Mouse (Mus musculus): ENCODE measurements around the gene Mapk14. TPM values are rescaled to one million over a fixed set of nuclear protein-coding genes. Genes with fewer than 3 reads are reported as not detected.
"Not testable (repeated sequence)": the region's sequence is repeated elsewhere in the genome, so short reads cannot be mapped to it uniquely, and the experiment has no call there.

Gene Mapk14
- polyA plus RNA-seq, 1 experiment from 2014 or later = 24.5 TPM

GRCm38 (mm10) chr17:28717535-28717934 is 26.4 kb downstream of the Mapk14 start:
- TF ChIP-seq CTCF (IDR thresholded peaks at IDR 0.05; ENCODE audit: low read depth) = no peak
- no peak for TF ChIP-seq EP300 (IDR thresholded peaks at IDR 0.05; ENCODE audit: low read depth)
- peaks cover 69% of the 10 kb centered on the region for H3K36me3 ChIP-seq (replicated peaks; ENCODE audit: insufficient read depth, low read length)
- H3K4me3 ChIP-seq (ENCODE audit: low read depth, low read length) = no peak overlapping the region
- H3K4me2 ChIP-seq (ENCODE audit: low read depth, low read length) = no peak overlapping the region
- no peak for ATAC-seq
- DNase-seq = no peak
- H3K27me3 ChIP-seq (ENCODE audit: insufficient read depth, low read length) = no peaks in the 10 kb centered on the region
- H3K27ac ChIP-seq (ENCODE audit: low read depth) = no peak overlapping the region
- no peaks in the 10 kb centered on the region for H3K9me3 ChIP-seq (ENCODE audit: low read length)
- WGBS (ENCODE audit: insufficient replicate concordance) = 81% methylated on average over 3 of the region's 3 CpGs
- H3K9ac ChIP-seq (replicated peaks) = no peak overlapping the region
- no peaks in the 10 kb centered on the region for H3K4me1 ChIP-seq (ENCODE audit: insufficient read depth)

- DNase-seq (no peak), ATAC-seq (no peak)
- TF ChIP-seq CTCF (IDR thresholded peaks at IDR 0.05; ENCODE audit: low read depth) = no peak
- TF ChIP-seq EP300 (IDR thresholded peaks at IDR 0.05; ENCODE audit: low read depth) = no peak
- no peak within 1 kb of the TSS for H3K9ac ChIP-seq (replicated peaks)
- H3K9me3 ChIP-seq (ENCODE audit: low read length) = no peaks in the 10 kb centered on the region
- H3K27ac ChIP-seq (ENCODE audit: low read depth) = no peak within 1 kb of the TSS
- no peak within 1 kb of the TSS for H3K4me3 ChIP-seq (ENCODE audit: low read depth, low read length)
- no peaks in the 10 kb centered on the region for H3K27me3 ChIP-seq (ENCODE audit: insufficient read depth, low read length)
- peaks cover 78% of the 10 kb centered on the region for H3K36me3 ChIP-seq (replicated peaks; ENCODE audit: insufficient read depth, low read length)
- no peaks in the 10 kb centered on the region for H3K4me1 ChIP-seq (ENCODE audit: insufficient read depth)
- no peak within 1 kb of the TSS for H3K4me2 ChIP-seq (ENCODE audit: low read depth, low read length)
- 82% methylated on average over 4 of the region's 4 CpGs for WGBS (ENCODE audit: insufficient replicate concordance)
Observed at GRCm38 (mm10) chr17:28725783-28726182, 34.7 kb downstream of the Mapk14 start, which contains the start of gene AC170998.1. Gene AC170998.1 (plus strand): TSS chr17:28726083.

GRCm38 (mm10) chr17:28727511-28727910 is 36.4 kb downstream of the Mapk14 start:
- H3K36me3 ChIP-seq (replicated peaks; ENCODE audit: insufficient read depth, low read length) = peaks cover 82% of the 10 kb centered on the region

GRCm38 (mm10) chr17:28735317-28736105 is 44.4 kb downstream of the Mapk14 start:
- peak overlapping the region; percentile 44; the same call in 1 of the 2 replicates for H3K27ac ChIP-seq (ENCODE audit: low read depth)
- H3K9ac ChIP-seq (replicated peaks) = no peak overlapping the region
- TF ChIP-seq CTCF (IDR thresholded peaks at IDR 0.05; ENCODE audit: low read depth) (no peak), EP300 (IDR thresholded peaks at IDR 0.05; ENCODE audit: low read depth) (no peak)
- peaks cover 66% of the 10 kb centered on the region for H3K36me3 ChIP-seq (replicated peaks; ENCODE audit: insufficient read depth, low read length)
- no peak overlapping the region for H3K4me3 ChIP-seq (ENCODE audit: low read depth, low read length)
- 60% methylated on average over 6 of the region's 6 CpGs for WGBS (ENCODE audit: insufficient replicate concordance)
- ATAC-seq (no peak), DNase-seq (no peak)
- no peaks in the 10 kb centered on the region for H3K9me3 ChIP-seq (ENCODE audit: low read length)
- H3K4me2 ChIP-seq (ENCODE audit: low read depth, low read length) = no peak overlapping the region
- H3K4me1 ChIP-seq (ENCODE audit: insufficient read depth) = no peaks in the 10 kb centered on the region
- no peaks in the 10 kb centered on the region for H3K27me3 ChIP-seq (ENCODE audit: insufficient read depth, low read length)

More at GRCm38 (mm10) chr17:28727511-28727910, 36.4 kb downstream of the Mapk14 start:
- H3K9ac ChIP-seq (replicated peaks); H3K9me3 ChIP-seq (ENCODE audit: low read length); H3K4me1 ChIP-seq (ENCODE audit: insufficient read depth); H3K4me3 ChIP-seq (ENCODE audit: low read depth, low read length); H3K27me3 ChIP-seq (ENCODE audit: insufficient read depth, low read length); DNase-seq; H3K4me2 ChIP-seq (ENCODE audit: low read depth, low read length); ATAC-seq; H3K27ac ChIP-seq (ENCODE audit: low read depth): not testable (repeated sequence)
- WGBS (ENCODE audit: insufficient replicate concordance) = 92% methylated on average over 11 of the region's 11 CpGs

GRCm38 (mm10) chr17:28736486-28736885 is 45.4 kb downstream of the Mapk14 start:
- 66% methylated on average over 4 of the region's 4 CpGs for WGBS (ENCODE audit: insufficient replicate concordance)
- Histone ChIP-seq H3K4me2 (ENCODE audit: low read depth, low read length) (no peak overlapping the region), H3K4me3 (ENCODE audit: low read depth, low read length) (no peak overlapping the region), H3K4me1 (ENCODE audit: insufficient read depth) (no peaks in the 10 kb centered on the region), H3K9me3 (ENCODE audit: low read length) (no peaks in the 10 kb centered on the region), H3K9ac (replicated peaks) (no peak overlapping the region), H3K27ac (ENCODE audit: low read depth) (peak overlapping the region; percentile 44), H3K27me3 (ENCODE audit: insufficient read depth, low read length) (no peaks in the 10 kb centered on the region), H3K36me3 (replicated peaks; ENCODE audit: insufficient read depth, low read length) (peaks cover 65% of the 10 kb centered on the region)
- DNase-seq = no peak
- TF ChIP-seq EP300 (IDR thresholded peaks at IDR 0.05; ENCODE audit: low read depth) (no peak), CTCF (IDR thresholded peaks at IDR 0.05; ENCODE audit: low read depth) (no peak)
- ATAC-seq = peak; percentile 40

GRCm38 (mm10) chr17:28737973-28738372 is 46.8 kb downstream of the Mapk14 start:
- no peak overlapping the region for H3K9ac ChIP-seq (replicated peaks)
- H3K27ac ChIP-seq (ENCODE audit: low read depth) = 0 out of 2 replicates have a peak overlapping the region, but pooled peaks have one; percentile 16
- no peaks in the 10 kb centered on the region for H3K4me1 ChIP-seq (ENCODE audit: insufficient read depth)
- no peaks in the 10 kb centered on the region for H3K9me3 ChIP-seq (ENCODE audit: low read length)
- H3K4me2 ChIP-seq (ENCODE audit: low read depth, low read length) = no peak overlapping the region
- H3K4me3 ChIP-seq (ENCODE audit: low read depth, low read length) = no peak overlapping the region
- DNase-seq (no peak), ATAC-seq (no peak)
- H3K27me3 ChIP-seq (ENCODE audit: insufficient read depth, low read length) = no peaks in the 10 kb centered on the region
- TF ChIP-seq CTCF (IDR thresholded peaks at IDR 0.05; ENCODE audit: low read depth) (no peak), EP300 (IDR thresholded peaks at IDR 0.05; ENCODE audit: low read depth) (no peak)
- WGBS (ENCODE audit: insufficient replicate concordance) = 60% methylated on average over 4 of the region's 4 CpGs
- H3K36me3 ChIP-seq (replicated peaks; ENCODE audit: insufficient read depth, low read length) = peaks cover 63% of the 10 kb centered on the region

Measured in liver, postnatal 0 days (tissue).